Mouse (Mus musculus) Patski (cell line): ENCODE measurements around the gene Oit3. TPM values are rescaled to one million over a fixed set of nuclear protein-coding genes. Genes with fewer than 3 reads are reported as not detected.
A peak's percentile ranks its signal among the peaks of the same experiment; 100 is the strongest.

Source experiments
- ATAC-seq: fragments of 100-300 bp; one replicate; pipeline ENCODE4 v1.8.0; 2021
- CTCF ChIA-PET: fragments of 350-600 bp; sonication (Branson Sonifier 250); formaldehyde crosslinking; loops from one replicate; lab custom pipeline; 2022; ENCODE audit warnings: inconsistent platforms; lab: Charles Lee
- POLR2A ChIA-PET: fragments of 350-600 bp; sonication (Branson Sonifier 250); formaldehyde crosslinking; loops from one replicate; lab custom pipeline; 2022; ENCODE audit warnings: antibody characterized with exemption, inconsistent platforms; lab: Charles Lee
- DNase-seq: peaks from one replicate; pipeline ENCODE4 v3.0.0-alpha.2; 2011; ENCODE audit warnings: low read depth, low spot score
- H3K27me3 ChIP-seq: fragments of 371-371 bp; one replicate; pipeline ENCODE4 v1.5.1; 2021
- CTCF ChIP-seq: fragments of 100-300 bp; IDR thresholded peaks from one replicate; pipeline ENCODE4 v1.5.1; 2021
- in situ Hi-C: fragments of 300-500 bp; cut with MboI; formaldehyde crosslinking; loops from 3 replicates; pipeline ENCODE4 v1.11.1; 2018; ENCODE audit warnings: low pct_unique_long_range_greater_than_20kb, mixed read lengths
- polyA plus RNA-seq: library from polyadenylated mRNA; unstranded; gene quantifications from one replicate; pipeline ENCODE4 v1.2.3, GENCODE M21; 2021

Oit3 gene
- polyA plus RNA-seq, result 1.2 TPM

- POLR2A ChIA-PET, result no interaction called here
- DNase-seq, result no peak
- ATAC-seq, result no peak
- in situ Hi-C loops, result no loop called here
- H3K27me3 ChIP-seq, result no peaks in the 10 kb centered on the region
- no peak for TF ChIP-seq CTCF
- CTCF ChIA-PET, result interaction anchor here (1.1 to 1.4 kb wide), 2 partner anchors 9 to 423 kb away, joined by 3 read pairs; no protein-coding TSS in a partner anchor
Measured at GRCm38 (mm10) chr10:59441735-59442134, at the start of gene Oit3. Gene Oit3, minus strand, starts transcription at chr10:59441778.

- ChIA-PET CTCF (no interaction called here), POLR2A (no interaction called here)
- H3K27me3 ChIP-seq, result no peaks in the 10 kb centered on the region
- TF ChIP-seq CTCF, result peak; percentile 62
- ATAC-seq (no peak), DNase-seq (no peak)
- in situ Hi-C loops, result loop anchor here (25.0 kb wide), 1 partner anchor 321 kb away; no protein-coding TSS in a partner anchor
Measured at GRCm38 (mm10) chr10:59490920-59491319, 49.3 kb upstream of the Oit3 start.

- CTCF ChIA-PET, result no interaction called here
- POLR2A ChIA-PET, result no interaction called here
- in situ Hi-C loops, result loop anchor here (25.0 kb wide), 1 partner anchor 323 kb away; no protein-coding TSS in a partner anchor
- H3K27me3 ChIP-seq, result no peaks in the 10 kb centered on the region
- no peak for TF ChIP-seq CTCF
- ATAC-seq (no peak), DNase-seq (no peak)
Measured at GRCm38 (mm10) chr10:59489411-59489810, 47.8 kb upstream of the Oit3 start.

DNA sequence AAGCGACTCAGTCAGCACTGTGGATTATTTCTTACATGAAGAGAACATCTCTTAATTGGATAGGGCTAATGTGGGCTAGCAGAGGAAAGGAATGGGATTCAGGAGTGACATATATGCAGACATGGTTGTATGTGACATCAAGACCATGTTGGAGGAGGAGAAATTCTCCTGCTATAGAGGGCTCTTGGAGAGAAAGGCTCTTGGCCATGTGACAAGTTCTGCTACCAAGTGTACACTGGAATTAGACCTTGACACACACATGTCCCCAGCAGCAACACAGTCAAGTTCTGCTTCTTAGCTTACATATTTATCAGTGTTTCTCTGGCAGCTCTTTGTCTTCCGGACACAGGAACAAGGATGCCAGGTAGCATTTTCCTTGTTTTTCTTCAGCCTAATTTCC, 45.8 kb upstream of the Oit3 start:
- TF ChIP-seq CTCF, result no peak
- POLR2A ChIA-PET, result no interaction called here
- H3K27me3 ChIP-seq, result no peaks in the 10 kb centered on the region
- CTCF ChIA-PET, result no interaction called here
- in situ Hi-C loops, result loop anchor here (25.0 kb wide), 1 partner anchor 325 kb away; no protein-coding TSS in a partner anchor
- DNase-seq (no peak), ATAC-seq (no peak)

DNA sequence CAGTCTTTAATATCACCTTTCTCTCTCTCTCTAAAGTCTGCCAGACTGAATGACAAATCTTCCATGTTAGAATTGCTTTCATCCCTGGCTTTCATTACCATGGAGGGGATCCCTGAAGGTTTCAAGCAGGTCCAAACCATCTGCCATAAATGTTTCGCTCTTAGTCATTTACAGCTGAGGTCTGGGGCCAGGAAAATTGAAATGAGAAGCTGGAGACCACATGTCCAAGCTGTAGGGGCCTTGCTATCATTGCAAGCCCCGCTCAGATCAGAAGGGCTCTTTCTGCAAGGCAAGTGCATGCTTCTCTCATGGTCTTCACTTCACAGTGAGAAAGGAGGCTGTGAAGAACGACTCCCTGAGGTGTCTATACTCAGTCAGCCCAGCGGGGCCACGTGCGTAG, 42.7 kb upstream of the Oit3 start:
- in situ Hi-C loops, result loop anchor here (25.0 kb wide), 1 partner anchor 328 kb away; no protein-coding TSS in a partner anchor
- POLR2A ChIA-PET, result no interaction called here
- DNase-seq, result no peak

GRCm38 (mm10) chr10:59481381-59481780, 39.8 kb upstream of the Oit3 start:
- H3K27me3 ChIP-seq, result no peaks in the 10 kb centered on the region
- no peak for TF ChIP-seq CTCF
- ATAC-seq, result no peak
- DNase-seq, result no peak
- CTCF ChIA-PET, result interaction anchor here (0.9 kb wide), 1 partner anchor 19 kb away, joined by 3 read pairs; no protein-coding TSS in a partner anchor
- in situ Hi-C loops, result loop anchor here (25.0 kb wide), 1 partner anchor 331 kb away; no protein-coding TSS in a partner anchor
- POLR2A ChIA-PET, result no interaction called here

More for the DNA sequence above, 42.7 kb upstream of the Oit3 start:
- no peaks in the 10 kb centered on the region for H3K27me3 ChIP-seq
- CTCF ChIA-PET, result interaction anchor here (0.8 to 1.1 kb wide), 2 partner anchors 10 to 330 kb away, joined by 3 to 4 read pairs; no protein-coding TSS in a partner anchor
- ATAC-seq, result no peak
- TF ChIP-seq CTCF, result no peak

GRCm38 (mm10) chr10:59470451-59470850, 28.9 kb upstream of the Oit3 start:
- ATAC-seq (no peak), DNase-seq (no peak)
- ChIA-PET POLR2A (no interaction called here), CTCF (no interaction called here)
- TF ChIP-seq CTCF, result no peak
- H3K27me3 ChIP-seq, result no peaks in the 10 kb centered on the region
- in situ Hi-C loops, result no loop called here

- POLR2A ChIA-PET, result no interaction called here
Measured at GRCm38 (mm10) chr10:59467297-59467696, 25.7 kb upstream of the Oit3 start.

GRCm38 (mm10) chr10:59466626-59467025, 25.0 kb upstream of the Oit3 start:
- no peak for DNase-seq
- no peak for ATAC-seq
- no peak for TF ChIP-seq CTCF
- in situ Hi-C loops, result no loop called here
- POLR2A ChIA-PET, result no interaction called here
- CTCF ChIA-PET, result no interaction called here
- no peaks in the 10 kb centered on the region for H3K27me3 ChIP-seq

More at GRCm38 (mm10) chr10:59467297-59467696, 25.7 kb upstream of the Oit3 start:
- ATAC-seq (no peak), DNase-seq (no peak)
- in situ Hi-C loops, result no loop called here
- H3K27me3 ChIP-seq, result no peaks in the 10 kb centered on the region
- CTCF ChIA-PET, result no interaction called here
- TF ChIP-seq CTCF, result no peak

GRCm38 (mm10) chr10:59465546-59465945, 24.0 kb upstream of the Oit3 start:
- in situ Hi-C loops, result no loop called here
- TF ChIP-seq CTCF, result no peak
- CTCF ChIA-PET, result no interaction called here
- no peak for ATAC-seq
- no peaks in the 10 kb centered on the region for H3K27me3 ChIP-seq
- POLR2A ChIA-PET, result no interaction called here
- no peak for DNase-seq

DNA sequence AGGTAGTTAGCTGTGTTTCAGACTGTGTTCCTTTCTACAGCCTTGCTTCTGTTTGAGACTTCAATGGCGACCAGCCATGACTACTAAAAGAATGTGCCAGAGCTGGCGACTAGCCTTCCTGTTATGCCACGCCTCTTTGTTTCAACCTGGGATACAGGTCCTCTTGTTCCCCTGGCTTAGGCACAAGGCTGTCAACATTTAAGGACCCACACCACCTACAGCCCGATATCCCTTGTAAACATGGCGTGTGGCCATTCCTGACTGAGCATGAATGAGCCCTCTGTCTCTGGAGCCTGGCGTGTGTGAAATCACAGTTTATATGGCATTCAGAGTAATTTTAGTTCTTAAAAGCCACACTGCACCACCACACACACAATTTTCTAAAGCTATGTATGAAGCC, 20.7 kb upstream of the Oit3 start:
- DNase-seq (no peak), ATAC-seq (no peak)
- ChIA-PET CTCF (interaction anchor here (0.8 to 1.5 kb wide), 5 partner anchors 11 to 107 kb away, joined by 3 to 4 read pairs (median 3); no protein-coding TSS in a partner anchor), POLR2A (no interaction called here)
- no peak for TF ChIP-seq CTCF
- H3K27me3 ChIP-seq, result no peaks in the 10 kb centered on the region
- in situ Hi-C loops, result no loop called here
